Mouse (Mus musculus): Measurements from ENCODE around the gene Pde10a.

The Pde10a gene

GRCm38 (mm10) chr17:8799914-8800420 lies 274.8 kb downstream of the Pde10a start:
- no peaks in the 10 kb centered on the region for H3K36me3 ChIP-seq (ENCODE audit: insufficient read depth, low read length)
- peaks cover 75% of the 10 kb centered on the region for H3K27me3 ChIP-seq (ENCODE audit: insufficient read depth, low read length)
- TF ChIP-seq POU5F1 (IDR thresholded peaks at IDR 0.05; ENCODE audit: borderline replicate concordance, low read length) (no peak), NANOG (IDR thresholded peaks at IDR 0.05; ENCODE audit: borderline replicate concordance, low read length) (no peak), CTCF (conservative IDR thresholded peaks at IDR 0.05; ENCODE audit: low read length) (no peak)
- peaks cover 30% of the 10 kb centered on the region for H3K4me1 ChIP-seq (replicated peaks; ENCODE audit: low read depth, low read length)
- no peaks in the 10 kb centered on the region for H3K9me3 ChIP-seq (ENCODE audit: low read length)
- H3K4me3 ChIP-seq (replicated peaks; ENCODE audit: low read length) = peak overlapping the region; percentile 83

DNA sequence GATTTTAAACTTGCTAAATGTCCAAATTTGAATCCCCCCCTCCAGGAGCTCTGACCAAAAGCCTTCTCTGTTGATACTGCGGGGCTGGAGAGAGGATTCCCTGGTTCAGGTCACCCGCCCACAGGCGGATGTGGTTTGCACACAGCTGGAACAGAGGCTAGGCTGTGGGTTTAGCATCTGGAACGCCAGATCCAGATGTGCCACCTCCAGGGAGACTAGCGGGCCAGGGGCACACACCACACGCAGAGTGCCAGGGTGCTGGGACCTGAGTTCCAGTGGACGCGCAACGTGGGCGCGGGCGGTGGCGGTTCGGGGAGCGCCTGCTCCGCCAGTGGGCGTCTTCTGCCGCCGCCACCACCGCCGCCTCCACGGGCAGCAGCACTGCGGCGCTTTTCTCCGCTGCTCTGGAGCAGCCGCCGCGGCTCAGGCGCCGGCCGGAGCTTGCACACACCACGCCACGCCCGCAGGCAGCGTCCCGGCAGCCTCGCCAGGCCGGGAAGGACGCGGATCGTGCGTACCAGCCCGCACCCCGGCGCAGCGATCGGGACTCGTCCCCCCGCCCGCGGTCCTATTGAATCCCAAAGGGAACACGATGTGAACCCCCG lies 275.4 kb downstream of the Pde10a start:
- Histone ChIP-seq H3K27me3 (ENCODE audit: insufficient read depth, low read length) (peaks cover 80% of the 10 kb centered on the region), H3K36me3 (ENCODE audit: insufficient read depth, low read length) (no peaks in the 10 kb centered on the region), H3K4me3 (replicated peaks; ENCODE audit: low read length) (peak overlapping the region; percentile 83), H3K9me3 (ENCODE audit: low read length) (no peaks in the 10 kb centered on the region), H3K4me1 (replicated peaks; ENCODE audit: low read depth, low read length) (peaks cover 30% of the 10 kb centered on the region)
- TF ChIP-seq POU5F1 (IDR thresholded peaks at IDR 0.05; ENCODE audit: borderline replicate concordance, low read length) (no peak), CTCF (conservative IDR thresholded peaks at IDR 0.05; ENCODE audit: low read length) (no peak), NANOG (IDR thresholded peaks at IDR 0.05; ENCODE audit: borderline replicate concordance, low read length) (no peak)

DNA sequence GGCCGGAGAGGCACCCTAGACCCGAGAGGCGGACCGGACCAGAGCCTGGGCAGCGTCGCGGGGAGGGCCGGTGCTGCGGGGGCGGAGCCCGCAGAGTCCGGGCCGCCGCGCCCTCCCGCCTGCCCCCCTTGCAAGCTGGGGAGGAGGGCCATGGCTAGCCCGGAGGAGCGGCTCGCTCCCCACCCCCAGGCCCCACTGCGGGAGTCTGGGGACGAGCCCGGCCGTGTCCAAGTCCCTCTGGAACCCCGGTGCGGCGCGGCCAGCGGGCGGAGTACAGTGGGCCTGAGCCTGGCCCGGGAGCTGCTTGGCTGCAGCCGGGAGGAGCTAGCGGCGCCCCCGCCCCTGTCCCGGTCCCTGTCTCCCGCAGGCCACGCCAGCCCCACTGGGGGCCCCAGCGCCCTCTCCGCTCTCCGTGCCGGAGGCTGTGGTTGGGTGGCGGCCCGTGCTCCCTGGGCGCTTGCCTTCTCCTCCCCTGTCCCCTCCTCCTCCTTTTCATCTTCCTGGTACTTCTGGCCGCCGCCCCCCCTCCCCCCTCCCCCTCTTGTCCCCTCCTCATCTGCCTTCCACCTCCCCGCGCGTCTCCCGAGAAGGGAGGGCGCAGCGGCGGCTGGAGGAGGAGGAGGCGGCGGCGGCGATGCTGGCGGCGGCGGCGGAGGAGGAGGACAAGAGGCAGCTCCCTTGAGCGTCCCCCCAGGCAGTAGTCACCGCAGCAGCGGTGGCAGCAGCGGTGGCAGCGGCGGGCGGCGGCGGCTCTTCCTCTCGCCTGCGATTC lies 276.1 kb downstream of the Pde10a start:
- Histone ChIP-seq H3K36me3 (ENCODE audit: insufficient read depth, low read length) (no peaks in the 10 kb centered on the region), H3K4me3 (replicated peaks; ENCODE audit: low read length) (peak overlapping the region; percentile 83)
- TF ChIP-seq CTCF (conservative IDR thresholded peaks at IDR 0.05; ENCODE audit: low read length) (no peak), POU5F1 (IDR thresholded peaks at IDR 0.05; ENCODE audit: borderline replicate concordance, low read length) (no peak), NANOG (IDR thresholded peaks at IDR 0.05; ENCODE audit: borderline replicate concordance, low read length) (no peak)

DNA sequence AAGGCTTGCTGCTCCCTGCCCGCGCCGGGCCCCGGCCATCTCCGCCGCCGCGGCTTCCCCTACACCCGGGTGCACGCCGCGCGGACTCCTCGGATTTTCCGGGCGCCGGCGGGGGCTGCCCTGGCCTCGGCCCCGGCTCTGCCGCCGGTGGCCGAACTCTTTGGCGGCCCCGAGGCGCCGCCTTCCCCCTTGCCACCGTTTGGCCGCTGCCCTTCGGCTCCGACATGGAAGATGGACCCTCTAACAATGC lies 276.6 kb downstream of the Pde10a start:
- H3K4me1 ChIP-seq (replicated peaks; ENCODE audit: low read depth, low read length) = peaks cover 30% of the 10 kb centered on the region
- no peak for TF ChIP-seq POU5F1 (IDR thresholded peaks at IDR 0.05; ENCODE audit: borderline replicate concordance, low read length)

More for the DNA sequence above, 276.1 kb downstream of the Pde10a start:
- Histone ChIP-seq H3K9me3 (ENCODE audit: low read length) (no peaks in the 10 kb centered on the region), H3K27me3 (ENCODE audit: insufficient read depth, low read length) (peaks cover 83% of the 10 kb centered on the region), H3K4me1 (replicated peaks; ENCODE audit: low read depth, low read length) (peaks cover 30% of the 10 kb centered on the region)

DNA sequence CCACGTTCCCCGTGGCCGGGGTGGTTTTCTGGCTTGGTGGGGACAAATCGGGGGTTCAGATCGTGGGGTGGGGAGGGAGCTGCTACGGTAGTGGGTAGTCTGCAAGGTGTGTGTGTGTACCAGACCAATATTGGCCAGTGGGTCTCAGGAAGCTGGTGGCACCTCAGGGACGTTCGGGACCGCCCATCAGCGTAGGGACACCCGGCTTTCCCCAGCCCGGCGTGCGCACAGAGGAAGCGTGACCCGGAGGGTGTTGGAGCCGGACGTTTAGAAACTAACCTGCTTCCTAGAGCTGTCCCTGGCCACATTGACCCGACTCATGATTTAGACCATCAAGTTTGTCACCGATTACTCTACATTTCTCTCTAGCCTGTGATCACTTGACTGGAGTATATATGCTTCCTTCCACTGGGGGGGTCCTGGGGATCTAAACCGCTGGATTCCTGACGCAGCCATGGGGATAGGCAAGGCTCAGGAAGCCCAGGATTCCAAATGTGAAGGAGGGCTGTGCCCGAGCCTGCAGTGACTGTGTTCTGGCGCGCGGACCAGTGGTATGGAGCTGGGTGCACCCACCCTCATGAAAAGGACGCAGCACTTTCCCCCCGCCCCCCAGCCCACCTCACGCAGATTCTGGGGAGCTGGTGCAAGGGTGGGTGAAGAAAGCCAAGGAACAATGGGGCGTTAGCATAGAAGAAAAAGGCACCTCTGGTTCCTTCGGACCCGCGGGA lies 277.2 kb downstream of the Pde10a start:
- Histone ChIP-seq H3K27me3 (ENCODE audit: insufficient read depth, low read length) (peaks cover 92% of the 10 kb centered on the region), H3K4me1 (replicated peaks; ENCODE audit: low read depth, low read length) (peaks cover 30% of the 10 kb centered on the region), H3K9me3 (ENCODE audit: low read length) (no peaks in the 10 kb centered on the region), H3K36me3 (ENCODE audit: insufficient read depth, low read length) (no peaks in the 10 kb centered on the region), H3K4me3 (replicated peaks; ENCODE audit: low read length) (peak overlapping the region; percentile 83)
- TF ChIP-seq CTCF (conservative IDR thresholded peaks at IDR 0.05; ENCODE audit: low read length) = no peak
- no peak for TF ChIP-seq NANOG (IDR thresholded peaks at IDR 0.05; ENCODE audit: borderline replicate concordance, low read length)
- TF ChIP-seq POU5F1 (IDR thresholded peaks at IDR 0.05; ENCODE audit: borderline replicate concordance, low read length) = no peak

More for the DNA sequence above, 276.6 kb downstream of the Pde10a start:
- peak overlapping the region; percentile 83 for H3K4me3 ChIP-seq (replicated peaks; ENCODE audit: low read length)
- H3K36me3 ChIP-seq (ENCODE audit: insufficient read depth, low read length) = no peaks in the 10 kb centered on the region
- H3K27me3 ChIP-seq (ENCODE audit: insufficient read depth, low read length) = peaks cover 88% of the 10 kb centered on the region
- no peaks in the 10 kb centered on the region for H3K9me3 ChIP-seq (ENCODE audit: low read length)

GRCm38 (mm10) chr17:8802889-8803799 lies 278.0 kb downstream of the Pde10a start:
- no peaks in the 10 kb centered on the region for H3K36me3 ChIP-seq (ENCODE audit: insufficient read depth, low read length)
- H3K4me3 ChIP-seq (replicated peaks; ENCODE audit: low read length) = peak overlapping the region; percentile 83
- H3K27me3 ChIP-seq (ENCODE audit: insufficient read depth, low read length) = peaks cover 87% of the 10 kb centered on the region
- no peaks in the 10 kb centered on the region for H3K9me3 ChIP-seq (ENCODE audit: low read length)
- peaks cover 30% of the 10 kb centered on the region for H3K4me1 ChIP-seq (replicated peaks; ENCODE audit: low read depth, low read length)
- no peak for TF ChIP-seq POU5F1 (IDR thresholded peaks at IDR 0.05; ENCODE audit: borderline replicate concordance, low read length)
- no peak for TF ChIP-seq NANOG (IDR thresholded peaks at IDR 0.05; ENCODE audit: borderline replicate concordance, low read length)
- TF ChIP-seq CTCF (conservative IDR thresholded peaks at IDR 0.05; ENCODE audit: low read length) = no peak

DNA sequence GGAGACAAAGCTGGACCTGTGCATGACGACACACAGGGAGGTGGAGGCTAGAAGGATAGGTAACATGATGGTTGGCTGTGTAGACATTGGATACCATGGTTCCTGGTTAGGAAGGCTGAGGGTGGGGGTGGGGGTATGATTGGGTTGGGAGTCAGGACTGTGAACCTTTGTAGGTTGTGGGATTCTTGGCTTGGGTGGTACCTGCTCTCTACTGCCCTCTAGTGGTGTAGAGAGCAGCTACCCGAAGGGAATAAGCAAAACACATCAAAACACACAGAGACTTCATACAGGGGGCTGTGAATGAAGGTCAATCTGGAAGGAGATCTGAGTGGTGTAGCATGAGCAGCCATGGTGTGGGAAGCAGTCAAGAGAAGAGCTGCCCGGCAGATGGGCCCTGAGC lies 282.2 kb downstream of the Pde10a start:
- peaks cover 12% of the 10 kb centered on the region for H3K4me1 ChIP-seq (replicated peaks; ENCODE audit: low read depth, low read length)
- H3K9me3 ChIP-seq (ENCODE audit: low read length) = no peaks in the 10 kb centered on the region
- no peaks in the 10 kb centered on the region for H3K36me3 ChIP-seq (ENCODE audit: insufficient read depth, low read length)
- H3K4me3 ChIP-seq (replicated peaks; ENCODE audit: low read length) = no peak overlapping the region
- peaks cover 70% of the 10 kb centered on the region for H3K27me3 ChIP-seq (ENCODE audit: insufficient read depth, low read length)
- TF ChIP-seq POU5F1 (IDR thresholded peaks at IDR 0.05; ENCODE audit: borderline replicate concordance, low read length) (no peak), CTCF (conservative IDR thresholded peaks at IDR 0.05; ENCODE audit: low read length) (peak; percentile 81)

GRCm38 (mm10) chr17:8809771-8810170 lies 284.6 kb downstream of the Pde10a start:
- no peak for TF ChIP-seq CTCF (conservative IDR thresholded peaks at IDR 0.05; ENCODE audit: low read length)
- no peak for TF ChIP-seq NANOG (IDR thresholded peaks at IDR 0.05; ENCODE audit: borderline replicate concordance, low read length)
- H3K4me3 ChIP-seq (replicated peaks; ENCODE audit: low read length) = no peak overlapping the region

More at GRCm38 (mm10) chr17:8809771-8810170, 284.6 kb downstream of the Pde10a start:
- Histone ChIP-seq H3K36me3 (ENCODE audit: insufficient read depth, low read length) (no peaks in the 10 kb centered on the region), H3K4me1 (replicated peaks; ENCODE audit: low read depth, low read length) (no peaks in the 10 kb centered on the region), H3K27me3 (ENCODE audit: insufficient read depth, low read length) (peaks cover 49% of the 10 kb centered on the region), H3K9me3 (ENCODE audit: low read length) (no peaks in the 10 kb centered on the region)
